Mouse (Mus musculus): ENCODE measurements around the gene Gm45208. TPM values are rescaled to one million over a fixed set of nuclear protein-coding genes. Genes with fewer than 3 reads are reported as not detected.

Gm45208 gene
- polyA plus RNA-seq, 3 experiments from 2014 or later: not detected

- ATAC-seq: no peak
These were observed 53.6 kb downstream of the Gm45208 start for GRCm38 (mm10) chrX:7775501-7776205.

DNA sequence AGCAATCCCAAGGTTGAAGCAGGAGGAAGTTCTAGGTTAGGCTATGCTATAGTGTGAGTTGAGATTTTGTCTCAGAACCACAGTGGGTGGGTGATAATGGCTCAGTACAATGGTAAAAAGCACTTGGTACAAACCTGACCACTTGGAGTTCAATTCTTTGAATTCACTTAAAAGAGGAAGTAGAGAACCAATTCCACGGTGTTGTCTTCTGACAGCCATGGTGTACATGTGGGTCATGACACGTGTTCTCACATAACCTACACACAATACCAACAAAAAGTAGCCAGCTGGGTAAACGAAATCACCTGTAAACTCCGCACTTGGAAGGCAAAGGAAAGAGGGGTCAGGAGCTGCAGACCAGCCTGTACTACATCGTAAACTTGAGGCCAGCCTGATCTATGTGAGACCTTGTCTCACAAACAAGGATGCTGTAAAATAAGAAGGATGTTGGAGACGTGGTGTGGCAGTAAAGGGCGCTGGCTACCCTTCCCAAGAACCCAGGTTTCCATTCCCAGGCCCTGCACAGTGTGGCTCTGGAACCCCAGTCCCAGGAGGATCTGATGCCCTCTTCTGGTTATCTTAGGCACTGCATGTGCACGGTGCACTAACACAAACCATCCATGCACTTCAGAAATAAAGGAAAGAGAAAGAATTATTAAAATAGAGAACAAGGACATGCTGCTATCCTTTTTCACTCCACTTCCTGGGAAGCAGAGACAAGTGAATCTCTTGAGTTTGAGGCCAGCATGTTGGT, 54.5 kb downstream of the Gm45208 start:
- ATAC-seq: no peak

- no peak for ATAC-seq
These were observed 56.6 kb downstream of the Gm45208 start for GRCm38 (mm10) chrX:7778450-7779244.

- ATAC-seq: no peak
These were observed 57.2 kb downstream of the Gm45208 start for GRCm38 (mm10) chrX:7779294-7779693.

Other genes starting within 250 kb of the Gm45208 start
- 10 to 100 TPM; 17.9 to 43.3 (median 29.6) TPM for gene Foxp3, start 148.6 kb upstream of the Gm45208 start, polyA plus RNA-seq (2017; shearing (Covaris generic))
- 1 to 10 TPM; 3.8 to 6.3 (median 5.2) TPM for gene Ppp1r3f, start 148.0 kb upstream of the Gm45208 start, polyA plus RNA-seq (2017; shearing (Covaris generic))
- gene Ccdc22, start 116.7 kb upstream of the Gm45208 start, polyA plus RNA-seq (2017; shearing (Covaris generic)): 10 to 100 TPM in 1 of 3 experiments, 1 to 10 TPM in 2; 6.3 to 12.1 (median 8.4) TPM
- not detected for gene Cacna1f, start 115.2 kb upstream of the Gm45208 start, polyA plus RNA-seq (2017; shearing (Covaris generic))
- gene Syp, start 83.8 kb upstream of the Gm45208 start, polyA plus RNA-seq (2017; shearing (Covaris generic)): 1 to 10 TPM; 1.8 to 7.0 (median 7.0) TPM
- 1 to 10 TPM; 4.6 to 8.3 (median 7.4) TPM for gene Prickle3, start 65.0 kb upstream of the Gm45208 start, polyA plus RNA-seq (2017; shearing (Covaris generic))
- 100 to 1,000 TPM; 140 to 192 (median 157) TPM for gene Plp2, start 50.9 kb upstream of the Gm45208 start, polyA plus RNA-seq (2017; shearing (Covaris generic))
- gene Magix, start 41.0 kb upstream of the Gm45208 start, polyA plus RNA-seq (2017; shearing (Covaris generic)): not detected
- 10 to 100 TPM; 48.0 to 54.7 (median 52.7) TPM for gene Gpkow, start 25.1 kb upstream of the Gm45208 start, polyA plus RNA-seq (2017; shearing (Covaris generic))
- 10 to 100 TPM; 39.0 to 53.6 (median 47.3) TPM for gene Wdr45, start 7.9 kb upstream of the Gm45208 start, polyA plus RNA-seq (2017; shearing (Covaris generic))
- 10 to 100 TPM; 33.2 to 42.0 (median 41.3) TPM for gene Praf2, start 6.2 kb downstream of the Gm45208 start, polyA plus RNA-seq (2017; shearing (Covaris generic))
- gene Ccdc120, start 28.7 kb downstream of the Gm45208 start, polyA plus RNA-seq (2017; shearing (Covaris generic)): under 1 TPM in 1 of 3 experiments, not detected in 2; 0.59 TPM
- gene Tfe3, start 40.3 kb downstream of the Gm45208 start, polyA plus RNA-seq (2017; shearing (Covaris generic)): 10 to 100 TPM; 12.6 to 15.0 (median 12.9) TPM
- 10 to 100 TPM; 46.3 to 91.0 (median 68.7) TPM for gene Gripap1, start 67.5 kb downstream of the Gm45208 start, polyA plus RNA-seq (2017; shearing (Covaris generic))
- 1 to 10 TPM in 1 of 3 experiments, under 1 TPM in 2; 0.43 to 1.1 (median 0.50) TPM for gene Kcnd1, start 100.0 kb downstream of the Gm45208 start, polyA plus RNA-seq (2017; shearing (Covaris generic))
- 10 to 100 TPM; 18.2 to 34.2 (median 24.7) TPM for gene Otud5, start 119.1 kb downstream of the Gm45208 start, polyA plus RNA-seq (2017; shearing (Covaris generic))
- gene Pim2, start 156.0 kb downstream of the Gm45208 start, polyA plus RNA-seq (2017; shearing (Covaris generic)): 10 to 100 TPM; 29.8 to 42.0 (median 39.9) TPM
- gene Slc35a2, start 161.8 kb downstream of the Gm45208 start, polyA plus RNA-seq (2017; shearing (Covaris generic)): 10 to 100 TPM; 18.6 to 23.6 (median 18.7) TPM
- 100 to 1,000 TPM in 1 of 3 experiments, 10 to 100 TPM in 2; 91.7 to 116 (median 99.0) TPM for gene Pqbp1, start 177.0 kb downstream of the Gm45208 start, polyA plus RNA-seq (2017; shearing (Covaris generic))
- gene Timm17b, start 177.1 kb downstream of the Gm45208 start, polyA plus RNA-seq (2017; shearing (Covaris generic)): 100 to 1,000 TPM; 116 to 127 (median 123) TPM
- gene Gm10491, start 185.6 kb downstream of the Gm45208 start, polyA plus RNA-seq (2017; shearing (Covaris generic)): not detected
- not detected for gene Gm10490, start 187.3 kb downstream of the Gm45208 start, polyA plus RNA-seq (2017; shearing (Covaris generic))
- not detected for gene Pcsk1n, start 197.6 kb downstream of the Gm45208 start, polyA plus RNA-seq (2017; shearing (Covaris generic))
- gene Eras, start 206.4 kb downstream of the Gm45208 start, polyA plus RNA-seq (2017; shearing (Covaris generic)): not detected
- gene Hdac6, start 225.6 kb downstream of the Gm45208 start, polyA plus RNA-seq (2017; shearing (Covaris generic)): 10 to 100 TPM in 1 of 3 experiments, 1 to 10 TPM in 2; 6.2 to 12.7 (median 9.4) TPM

Data from inflammation-experienced regulatory T-cells, adult 6 months (primary cell).